Mouse (Mus musculus) hindbrain, postnatal 0 days (tissue): Measurements from ENCODE around the gene Zfp42. TPM values are rescaled to one million over a fixed set of nuclear protein-coding genes. Genes with fewer than 3 reads are reported as not detected.
"Not testable (repeated sequence)": the region's sequence is repeated elsewhere in the genome, so short reads cannot be mapped to it uniquely, and the experiment has no call there.

Experiments used
- ATAC-seq: fragments of 200-750 bp; cut with Nextera tagmentation; 2 replicates; pipeline ENCODE4 v1.8.0; 2017; ENCODE audit warnings: mild to moderate bottlenecking, moderate TSS enrichment, moderate library complexity
- DNase-seq: peaks from one replicate; pipeline ENCODE4 v3.0.0-alpha.2; 2015; ENCODE audit warnings: low spot score
- H3K27ac ChIP-seq: fragments of 300-500 bp; sonication (generic); 2 replicates; pipeline ENCODE4 v1.5.1; 2014; ENCODE audit warnings: mild to moderate bottlenecking
- H3K27me3 ChIP-seq: fragments of 300-500 bp; sonication (generic); 2 replicates; pipeline ENCODE4 v1.6.1; 2014; ENCODE audit warnings: low read length, mixed read lengths; ENCODE audit not compliant: insufficient read depth
- H3K36me3 ChIP-seq: fragments of 300-500 bp; sonication (generic); 2 replicates; pipeline ENCODE4 v1.6.1; 2014; ENCODE audit warnings: low read length, mixed read lengths; ENCODE audit not compliant: insufficient read depth
- H3K4me1 ChIP-seq: fragments of 300-500 bp; sonication (generic); 2 replicates; pipeline ENCODE4 v1.6.1; 2014; ENCODE audit warnings: antibody characterized with exemption, low read length, mixed read lengths; ENCODE audit not compliant: insufficient read depth
- H3K4me2 ChIP-seq: fragments of 300-500 bp; sonication (generic); 2 replicates; pipeline ENCODE4 v1.6.1; 2014; ENCODE audit warnings: low read depth, mild to moderate bottlenecking, low read length, moderate library complexity, mixed read lengths
- H3K4me3 ChIP-seq: fragments of 300-500 bp; sonication (generic); 2 replicates; pipeline ENCODE4 v1.5.1; 2014; ENCODE audit warnings: low read length
- H3K9ac ChIP-seq: fragments of 300-500 bp; sonication (generic); replicated peaks from 2 replicates; pipeline ENCODE4 v1.6.1; 2014; ENCODE audit warnings: mild to moderate bottlenecking, low read length, moderate library complexity, mixed read lengths
- H3K9me3 ChIP-seq: fragments of 300-500 bp; sonication (generic); 2 replicates; pipeline ENCODE4 v1.6.1; 2016; ENCODE audit warnings: low read length, mixed read lengths
- CTCF ChIP-seq: IDR thresholded peaks from 2 replicates; pipeline ENCODE4 v1.5.1; 2016; ENCODE audit warnings: antibody characterized with exemption, control low read depth, low read depth
- WGBS: fragments of 180-500 bp; shearing (Covaris S2); extraction: QIAGEN DNeasy Blood & Tissue Kit; methylation state at CpG from one replicate; pipeline ENCODE4 v1.1.7; 2014; 5-methylcytosine and 5-hydroxymethylcytosine counted together
- polyA plus RNA-seq: library from polyadenylated mRNA; unstranded; fragments of >200 nt; fragmentation: Nextera tagmentation; extraction: Ambion mirVana; gene quantifications from 2 replicates; pipeline ENCODE4 v1.2.1, GENCODE M21; 2015
- total RNA-seq: library from RNA; depleted of rRNA; stranded (reverse); fragments of >200 nt; gene quantifications from 2 replicates; pipeline ENCODE4 v1.2.3, GENCODE M21; 2014; rRNA removed

Zfp42 gene
- total RNA-seq (not detected in 2 replicates), polyA plus RNA-seq (not detected in 2 replicates)

DNA sequence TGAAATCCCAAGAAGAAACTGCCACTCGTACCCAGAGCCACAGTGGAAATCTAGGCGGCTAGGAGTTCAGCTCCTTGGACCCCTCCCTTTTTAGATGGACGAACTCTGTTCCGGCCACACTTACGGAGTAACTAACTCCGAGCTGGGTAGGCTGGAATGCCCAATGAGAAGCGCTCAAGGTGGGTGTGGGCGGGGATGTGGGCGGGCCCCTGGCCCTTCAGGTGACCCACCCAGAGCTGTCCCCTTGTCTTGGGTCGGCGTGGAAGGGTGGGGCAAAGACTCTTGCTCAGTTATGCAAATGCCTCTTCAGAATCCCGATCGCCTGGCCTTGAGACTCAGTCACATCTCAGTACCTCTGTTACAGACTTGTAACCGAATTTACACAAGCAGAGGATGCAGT, at the start of gene Zfp42:
Gene Zfp42 (minus strand): TSS at position 85 of the 400 bp plus-strand sequence.
- Histone ChIP-seq H3K4me2 (no peak within 1 kb of the TSS), H3K27ac (no peak within 1 kb of the TSS), H3K4me1 (no peaks in the 10 kb centered on the region), H3K4me3 (no peak within 1 kb of the TSS), H3K36me3 (no peaks in the 10 kb centered on the region), H3K9ac (no peak within 1 kb of the TSS), H3K9me3 (no peaks in the 10 kb centered on the region), H3K27me3 (no peaks in the 10 kb centered on the region)
- 40% methylated on average over 14 of the region's 14 CpGs for WGBS
- no peak for DNase-seq
- ATAC-seq, result no peak
- TF ChIP-seq CTCF, result no peak

DNA sequence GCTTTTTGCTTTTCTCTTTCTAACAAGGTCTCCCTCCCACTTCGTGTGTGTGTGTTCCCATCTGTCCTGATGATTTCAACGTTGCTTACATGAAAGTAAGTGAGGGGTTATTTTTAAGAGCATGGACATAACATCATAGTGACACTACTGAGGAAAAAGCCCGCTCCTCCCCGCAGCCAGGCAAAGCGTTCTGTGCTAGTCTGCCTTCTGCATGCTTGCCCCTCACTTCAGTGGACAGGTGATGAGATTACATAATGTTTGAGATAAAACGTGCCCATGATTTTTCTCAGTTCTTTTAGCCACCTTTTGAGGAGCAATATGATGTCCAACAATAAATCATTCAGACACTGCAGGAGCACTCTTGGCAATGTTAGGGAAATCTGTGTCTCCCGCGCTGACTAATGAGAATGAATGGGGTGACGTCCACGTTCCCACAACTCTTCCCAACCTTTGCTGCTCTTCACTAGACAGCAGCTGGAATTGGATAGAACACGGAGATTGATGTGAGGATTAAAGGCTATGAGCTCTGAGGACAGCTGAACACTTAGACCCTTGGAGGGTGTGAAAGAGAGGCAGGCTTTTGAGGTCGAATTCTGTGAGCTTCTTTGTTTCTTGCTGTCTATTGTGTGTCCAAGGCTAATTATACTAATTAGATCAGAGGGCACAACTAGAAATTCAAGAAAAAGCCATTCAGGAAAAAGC, 49.4 kb upstream of the Zfp42 start:
- Histone ChIP-seq H3K4me1 (no peaks in the 10 kb centered on the region), H3K27ac (no peak overlapping the region), H3K4me2 (no peak overlapping the region), H3K27me3 (no peaks in the 10 kb centered on the region), H3K9ac (no peak overlapping the region), H3K36me3 (no peaks in the 10 kb centered on the region), H3K4me3 (no peak overlapping the region), H3K9me3 (no peaks in the 10 kb centered on the region)
- 44% methylated on average over 12 of the region's 12 CpGs for WGBS
- TF ChIP-seq CTCF, result no peak
- ATAC-seq (peak; percentile 27; the same call in 1 of the 2 replicates), DNase-seq (peak; percentile 22)

DNA sequence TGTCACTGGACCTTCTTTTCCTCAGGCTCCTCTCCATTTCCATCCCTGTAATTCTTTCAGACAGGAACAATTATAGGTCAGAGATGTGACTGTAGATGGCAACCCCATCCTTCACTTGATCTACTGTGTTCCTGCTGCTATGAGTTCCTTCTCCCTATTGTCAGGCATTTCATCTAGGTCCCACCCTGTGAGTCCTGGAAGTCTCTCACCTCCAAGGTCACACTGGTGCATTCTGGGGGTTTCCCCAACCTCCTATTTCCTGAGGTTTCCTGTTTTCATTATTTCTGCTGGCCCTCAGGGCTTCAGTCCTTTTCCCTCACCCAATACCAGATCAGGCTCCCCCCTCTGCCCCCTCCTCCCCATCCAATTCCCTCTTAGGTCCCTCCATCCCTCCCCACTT, 45.5 kb upstream of the Zfp42 start:
- ATAC-seq, H3K27me3 ChIP-seq, H3K4me3 ChIP-seq, H3K36me3 ChIP-seq, H3K27ac ChIP-seq, H3K4me1 ChIP-seq, H3K4me2 ChIP-seq, H3K9me3 ChIP-seq, H3K9ac ChIP-seq, DNase-seq: not testable (repeated sequence)

- WGBS, result 75% methylated on average over 5 of the region's 5 CpGs
- ATAC-seq, result no peak
- Histone ChIP-seq H3K27me3 (no peaks in the 10 kb centered on the region), H3K9ac (no peak overlapping the region), H3K4me2 (no peak overlapping the region), H3K27ac (no peak overlapping the region), H3K4me1 (no peaks in the 10 kb centered on the region), H3K4me3 (no peak overlapping the region), H3K9me3 (no peaks in the 10 kb centered on the region), H3K36me3 (no peaks in the 10 kb centered on the region)
- no peak for TF ChIP-seq CTCF
- DNase-seq, result no peak
These were observed 31.8 kb upstream of the Zfp42 start for GRCm38 (mm10) chr8:43338555-43338954.

DNA sequence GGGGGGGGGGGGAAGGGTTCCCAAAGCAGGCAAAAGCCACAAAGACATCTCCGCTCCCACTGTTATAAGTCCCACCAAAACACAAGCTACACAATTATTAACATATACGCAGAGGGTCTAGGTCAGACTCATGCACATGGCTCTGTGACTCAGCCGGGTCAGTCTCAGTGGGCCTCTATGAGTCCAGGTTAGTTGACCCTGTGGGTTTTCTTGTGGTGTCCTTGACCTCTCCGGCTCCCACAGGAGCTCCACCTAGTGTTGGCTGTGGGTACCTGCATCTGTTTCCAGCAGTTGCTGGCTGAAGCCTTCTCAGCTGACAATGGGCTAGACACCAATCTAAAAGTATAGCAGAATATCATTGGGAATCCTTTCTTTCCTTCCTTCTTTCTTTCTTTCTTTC, 26.7 kb upstream of the Zfp42 start:
- H3K9me3 ChIP-seq, result no peaks in the 10 kb centered on the region
- no peaks in the 10 kb centered on the region for H3K27me3 ChIP-seq
- H3K4me2 ChIP-seq, result no peak overlapping the region
- H3K4me3 ChIP-seq, result no peak overlapping the region
- DNase-seq (peak; percentile 13), ATAC-seq (no peak)
- no peaks in the 10 kb centered on the region for H3K36me3 ChIP-seq
- 65% methylated on average over 4 of the region's 4 CpGs for WGBS
- H3K9ac ChIP-seq, result no peak overlapping the region
- H3K4me1 ChIP-seq, result no peaks in the 10 kb centered on the region
- peak; percentile 44 for TF ChIP-seq CTCF
- no peak overlapping the region for H3K27ac ChIP-seq

DNA sequence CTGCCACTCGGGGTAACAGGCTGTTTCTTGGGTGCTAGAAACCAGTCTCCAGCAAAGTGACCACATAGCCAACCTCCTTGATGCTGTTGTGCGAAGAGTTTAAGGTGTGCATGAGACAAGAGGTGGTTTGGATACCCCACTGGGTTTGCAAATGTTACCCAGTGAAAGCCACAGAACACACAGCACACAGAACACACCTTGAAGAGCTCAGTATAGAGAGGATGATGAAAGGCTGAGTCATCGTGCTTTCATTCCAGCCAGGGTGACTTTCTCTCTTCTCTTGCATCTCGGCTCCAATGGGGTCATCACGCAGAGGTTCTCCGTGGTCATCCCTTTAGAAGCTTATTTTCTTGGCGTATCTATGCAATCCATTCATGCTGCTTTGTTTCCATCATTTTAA, 24.9 kb upstream of the Zfp42 start:
- 93% methylated on average over 7 of the region's 7 CpGs for WGBS
- no peaks in the 10 kb centered on the region for H3K9me3 ChIP-seq

DNA sequence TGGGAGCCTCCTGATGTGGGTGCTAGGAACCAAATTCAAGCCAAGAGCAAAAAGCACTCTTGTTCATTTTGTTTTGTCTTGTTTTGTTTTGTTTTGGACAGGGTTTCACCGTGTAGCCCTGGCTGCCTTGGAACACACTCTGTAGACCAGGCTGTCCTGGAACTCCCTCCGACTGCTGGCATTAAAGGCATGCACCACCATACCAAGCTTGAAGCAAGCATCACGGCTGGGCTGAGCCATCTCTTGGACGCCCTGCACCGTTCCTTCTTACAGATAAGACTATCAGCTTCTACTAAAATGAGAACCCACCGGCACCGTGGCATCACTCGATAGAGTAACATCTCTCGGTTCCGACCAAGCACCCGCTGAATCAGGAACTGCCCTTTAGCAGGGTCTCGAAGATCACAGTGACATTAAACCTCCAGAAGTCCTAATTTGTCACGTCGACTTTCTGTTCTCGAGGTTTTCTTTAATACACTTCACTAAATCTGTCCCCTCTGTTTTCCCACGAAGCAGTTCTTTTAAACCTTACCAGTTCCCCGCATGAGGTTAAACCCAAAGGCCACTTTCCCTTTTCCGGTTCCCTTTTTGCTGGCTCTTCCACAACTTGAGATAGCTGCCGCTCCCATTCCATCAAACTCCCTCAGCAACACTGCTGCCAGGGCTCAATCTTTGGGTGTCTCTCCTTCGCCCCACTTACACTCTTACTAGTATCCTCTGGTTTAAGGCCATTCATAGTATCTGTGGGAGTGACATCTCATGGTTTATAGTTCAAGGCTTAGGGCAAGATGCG, 23.3 kb upstream of the Zfp42 start:
- Histone ChIP-seq H3K27ac (no peak overlapping the region), H3K4me3 (no peak overlapping the region), H3K36me3 (no peaks in the 10 kb centered on the region), H3K4me2 (no peak overlapping the region), H3K9me3 (no peaks in the 10 kb centered on the region), H3K9ac (no peak overlapping the region), H3K4me1 (no peaks in the 10 kb centered on the region), H3K27me3 (no peaks in the 10 kb centered on the region)
- no peak for TF ChIP-seq CTCF
- 95% methylated on average over 21 of the region's 21 CpGs for WGBS
- no peak for ATAC-seq
- DNase-seq, result no peak

More for the DNA sequence above, 24.9 kb upstream of the Zfp42 start:
- DNase-seq (no peak), ATAC-seq (no peak)
- Histone ChIP-seq H3K4me1 (no peaks in the 10 kb centered on the region), H3K9ac (no peak overlapping the region), H3K36me3 (no peaks in the 10 kb centered on the region), H3K4me2 (no peak overlapping the region), H3K4me3 (no peak overlapping the region), H3K27me3 (no peaks in the 10 kb centered on the region), H3K27ac (no peak overlapping the region)
- TF ChIP-seq CTCF, result no peak
